Mouse (Mus musculus) ES-E14 (cell line): ENCODE results near the gene Rxra. TPM values are rescaled to one million over a fixed set of nuclear protein-coding genes. Genes with fewer than 3 reads are reported as not detected.

Source experiments
- DNase-seq: peaks from one replicate; pipeline ENCODE4 v3.0.0-alpha.2; 2013; ENCODE audit warnings: low read depth, low spot score
- H3K27ac ChIP-seq: 2 replicates; pipeline ENCODE4 v1.5.1; 2012; ENCODE audit warnings: low read depth, mild to moderate bottlenecking, low read length, moderate library complexity, mixed read lengths; ENCODE audit not compliant: poor library complexity, insufficient read depth, severe bottlenecking
- H3K36me3 ChIP-seq: 2 replicates; pipeline ENCODE4 v1.6.1; 2012; ENCODE audit warnings: mild to moderate bottlenecking, low read length, moderate library complexity, mixed read lengths; ENCODE audit not compliant: control insufficient read depth, poor library complexity, insufficient read depth, severe bottlenecking
- H3K4me1 ChIP-seq, 2 experiments: fragments of 150-350 bp in 1 of 2; sonication (generic) in 1 of 2; 2 replicates each; pipeline ENCODE4 v1.6.1; 2012; ENCODE audit warnings: low read length in 2 of 2, mild to moderate bottlenecking in 1 of 2, mixed read lengths in 1 of 2; ENCODE audit not compliant: control insufficient read depth in 2 of 2, insufficient read depth in 2 of 2, poor library complexity in 1 of 2
- H3K4me3 ChIP-seq, 2 experiments: fragments of 150-350 bp in 1 of 2; sonication (generic) in 1 of 2; 2 replicates each; pipeline ENCODE4 v1.5.1; 2012; ENCODE audit warnings: low read length in 2 of 2, low read depth in 1 of 2, mild to moderate bottlenecking in 1 of 2, mixed read lengths in 1 of 2; ENCODE audit not compliant: insufficient read depth in 1 of 2, poor library complexity in 1 of 2, severe bottlenecking in 1 of 2
- H3K9ac ChIP-seq: 2 replicates; pipeline ENCODE4 v1.6.1; 2012; ENCODE audit warnings: low read depth, mild to moderate bottlenecking, low read length, mixed read lengths; ENCODE audit not compliant: poor library complexity, insufficient read depth, severe bottlenecking
- H3K9me3 ChIP-seq: fragments of 150-350 bp; sonication (generic); 2 replicates; pipeline ENCODE4 v1.6.1; 2012; ENCODE audit warnings: low read depth, mild to moderate bottlenecking, low read length; ENCODE audit not compliant: control insufficient read depth, insufficient read depth
- CHD2 ChIP-seq: IDR thresholded peaks from 2 replicates; pipeline ENCODE4 v1.6.1; 2014; ENCODE audit warnings: mild to moderate bottlenecking, low read depth, low read length, inconsistent platforms
- HCFC1 ChIP-seq: IDR thresholded peaks from 2 replicates; pipeline ENCODE4 v1.6.1; 2012; ENCODE audit warnings: low read length, inconsistent platforms, borderline replicate concordance; ENCODE audit not compliant: insufficient read depth
- MAFK ChIP-seq: IDR thresholded peaks from 2 replicates; pipeline ENCODE4 v1.6.1; 2014; ENCODE audit warnings: mild to moderate bottlenecking, low read depth, low read length, inconsistent platforms; ENCODE audit not compliant: insufficient read depth
- ZC3H11A ChIP-seq: IDR thresholded peaks from 2 replicates; pipeline ENCODE4 v1.6.1; 2012; ENCODE audit warnings: low read depth, mild to moderate bottlenecking, inconsistent platforms, low read length, borderline replicate concordance
- ZNF384 ChIP-seq: IDR thresholded peaks from 2 replicates; pipeline ENCODE4 v1.6.1; 2012; ENCODE audit warnings: low read depth, low read length, inconsistent platforms
- in situ Hi-C, 2 experiments: fragments of 600-800 bp; cut with MboI; formaldehyde crosslinking; loops; one replicate each; pipeline ENCODE4 v1.15.1; 2025; ENCODE audit warnings: low sequenced_read_pairs in 2 of 2, inconsistent platforms in 1 of 2; ENCODE audit not compliant: unreplicated experiment in 2 of 2
- total RNA-seq: library from RNA; depleted of rRNA; stranded (reverse); fragments of 300-350 nt; gene quantifications from 2 replicates; pipeline ENCODE4 v1.2.3, GENCODE M21; 2012

Rxra gene
- total RNA-seq, 1 experiment = 21.0 TPM

- no peak overlapping the region for H3K9ac ChIP-seq
Measured at GRCm38 (mm10) chr2:27715221-27715620, 39.0 kb downstream of the Rxra start.

DNA sequence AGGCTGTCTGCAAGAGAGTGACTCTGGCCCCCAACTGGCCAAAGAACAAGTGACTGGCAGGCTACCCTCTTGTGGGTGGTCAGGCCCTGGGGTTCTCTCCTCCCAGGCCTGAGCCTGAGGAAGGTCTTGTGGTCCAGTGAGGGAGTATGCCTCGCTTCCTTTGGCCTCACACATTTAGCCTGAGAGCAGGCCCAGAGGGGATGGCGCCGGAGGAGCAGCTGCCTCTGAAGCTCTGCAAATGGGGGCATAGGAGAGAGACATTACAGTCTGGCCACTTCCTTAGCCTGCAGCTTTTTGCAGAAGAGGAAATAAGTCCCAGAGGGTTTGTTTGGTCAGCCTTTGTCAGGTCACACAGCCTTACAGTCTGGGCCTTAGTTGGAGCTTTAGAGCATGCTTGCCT is 40.1 kb downstream of the Rxra start:
- H3K27ac ChIP-seq = no peak overlapping the region
- no peaks in the 10 kb centered on the region for H3K36me3 ChIP-seq
- H3K9ac ChIP-seq = no peak overlapping the region
- in situ Hi-C loops = no loop called here
- no peak for TF ChIP-seq ZNF384
- no peak for TF ChIP-seq ZC3H11A
- TF ChIP-seq HCFC1 = no peak
- no peak for TF ChIP-seq MAFK
- no peak for TF ChIP-seq CHD2
- H3K9me3 ChIP-seq = no peaks in the 10 kb centered on the region
- peaks cover 0 to 6% of the 10 kb centered on the region in 2 experiments; a peak in 1 of 4 replicates for H3K4me1 ChIP-seq
- DNase-seq = no peak
- no peak overlapping the region for H3K4me3 ChIP-seq

More at GRCm38 (mm10) chr2:27715221-27715620, 39.0 kb downstream of the Rxra start:
- H3K4me1 ChIP-seq = peaks cover 0 to 6% of the 10 kb centered on the region in 2 experiments; a peak in 1 of 4 replicates
- TF ChIP-seq ZNF384 (no peak), HCFC1 (no peak), CHD2 (no peak), ZC3H11A (no peak), MAFK (no peak)
- no peak overlapping the region for H3K27ac ChIP-seq
- DNase-seq = no peak
- H3K4me3 ChIP-seq = no peak overlapping the region
- no peaks in the 10 kb centered on the region for H3K9me3 ChIP-seq
- in situ Hi-C loops = no loop called here
- H3K36me3 ChIP-seq = no peaks in the 10 kb centered on the region

GRCm38 (mm10) chr2:27718191-27718590 is 42.0 kb downstream of the Rxra start:
- no peak overlapping the region for H3K9ac ChIP-seq
- TF ChIP-seq CHD2 = no peak
- TF ChIP-seq HCFC1 = no peak
- TF ChIP-seq ZNF384 = no peak
- TF ChIP-seq ZC3H11A = no peak
- no peak for TF ChIP-seq MAFK
- no peaks in the 10 kb centered on the region for H3K9me3 ChIP-seq
- peaks cover 0 to 6% of the 10 kb centered on the region in 2 experiments; a peak in 1 of 4 replicates for H3K4me1 ChIP-seq
- H3K27ac ChIP-seq = no peak overlapping the region
- no peaks in the 10 kb centered on the region for H3K36me3 ChIP-seq
- in situ Hi-C loops = no loop called here
- DNase-seq = no peak
- no peak overlapping the region for H3K4me3 ChIP-seq

GRCm38 (mm10) chr2:27719601-27720000 is 43.4 kb downstream of the Rxra start:
- TF ChIP-seq ZNF384 (no peak), CHD2 (no peak), HCFC1 (no peak), ZC3H11A (no peak), MAFK (no peak)
- no peak for DNase-seq
- no peak overlapping the region for H3K27ac ChIP-seq
- H3K9me3 ChIP-seq = no peaks in the 10 kb centered on the region
- in situ Hi-C loops = no loop called here
- H3K4me3 ChIP-seq = no peak overlapping the region
- H3K9ac ChIP-seq = no peak overlapping the region
- H3K36me3 ChIP-seq = no peaks in the 10 kb centered on the region
- peaks cover 0 to 6% of the 10 kb centered on the region in 2 experiments; a peak in 1 of 4 replicates for H3K4me1 ChIP-seq

DNA sequence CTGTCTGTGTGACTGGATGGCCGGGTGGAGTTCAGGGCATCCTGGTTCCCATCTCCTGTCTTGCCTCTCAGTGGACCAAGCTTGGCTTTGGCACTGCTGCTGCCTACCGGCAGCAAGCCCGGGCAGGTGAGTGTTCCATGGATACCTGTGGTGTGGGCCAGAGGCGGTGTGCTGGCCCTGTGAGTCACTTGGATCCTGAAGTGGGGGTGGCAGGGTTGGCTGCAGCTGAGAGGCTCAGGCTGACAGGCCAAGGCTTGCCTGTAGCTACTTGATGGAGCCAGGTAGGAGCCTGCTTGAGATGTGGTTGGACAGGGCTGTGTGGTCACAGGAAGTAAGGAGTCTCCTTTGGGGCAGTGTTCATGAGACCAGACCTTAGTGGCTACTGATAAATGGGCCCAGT is 45.4 kb downstream of the Rxra start:
- no peak overlapping the region for H3K27ac ChIP-seq
- no peak overlapping the region for H3K9ac ChIP-seq
- in situ Hi-C loops = no loop called here
- no peaks in the 10 kb centered on the region for H3K36me3 ChIP-seq
- no peak for DNase-seq
- no peak overlapping the region for H3K4me3 ChIP-seq
- H3K4me1 ChIP-seq = peaks cover 0 to 6% of the 10 kb centered on the region in 2 experiments; a peak in 1 of 4 replicates
- H3K9me3 ChIP-seq = no peaks in the 10 kb centered on the region
- TF ChIP-seq ZC3H11A (no peak), CHD2 (no peak), MAFK (no peak), ZNF384 (no peak), HCFC1 (no peak)
